Mouse (Mus musculus) liver, embryonic 16.5 days (tissue): ENCODE results near the gene Trhde. TPM values are rescaled to one million over a fixed set of nuclear protein-coding genes. Genes with fewer than 3 reads are reported as not detected.
A peak's percentile ranks its signal among the peaks of the same experiment; 100 is the strongest.

Source experiments
- ATAC-seq: fragments of 200-750 bp; cut with Nextera tagmentation; 2 replicates; pipeline ENCODE4 v1.8.0; 2017; ENCODE audit warnings: low read depth, mild to moderate bottlenecking, moderate number of reproducible peaks, moderate library complexity
- H3K27ac ChIP-seq: fragments of 300-500 bp; sonication (generic); 2 replicates; pipeline ENCODE4 v1.5.1; 2014; ENCODE audit warnings: mild to moderate bottlenecking, low read length
- H3K27me3 ChIP-seq: fragments of 300-500 bp; sonication (generic); 2 replicates; pipeline ENCODE4 v1.6.1; 2014; ENCODE audit warnings: low read depth, low read length, mixed read lengths; ENCODE audit not compliant: control insufficient read depth, insufficient read depth
- H3K36me3 ChIP-seq: fragments of 300-500 bp; sonication (generic); 2 replicates; pipeline ENCODE4 v1.6.1; 2014; ENCODE audit warnings: mild to moderate bottlenecking; ENCODE audit not compliant: control insufficient read depth, insufficient read depth
- H3K4me1 ChIP-seq: fragments of 300-500 bp; sonication (generic); 2 replicates; pipeline ENCODE4 v1.6.1; 2014; ENCODE audit warnings: low read depth, low read length, mixed read lengths; ENCODE audit not compliant: control insufficient read depth
- H3K4me2 ChIP-seq: fragments of 300-500 bp; sonication (generic); 2 replicates; pipeline ENCODE4 v1.6.1; 2014; ENCODE audit warnings: low read depth, low read length, mixed read lengths
- H3K4me3 ChIP-seq: fragments of 300-500 bp; sonication (generic); 2 replicates; pipeline ENCODE4 v1.5.1; 2014; ENCODE audit warnings: low read depth, mild to moderate bottlenecking, low read length
- H3K9ac ChIP-seq: fragments of 300-500 bp; sonication (generic); 2 replicates; pipeline ENCODE4 v1.6.1; 2014; ENCODE audit warnings: low read depth, low read length
- H3K9me3 ChIP-seq: fragments of 300-500 bp; sonication (generic); replicated peaks from 2 replicates; pipeline ENCODE4 v1.6.1; 2016; ENCODE audit warnings: low read length; ENCODE audit not compliant: control insufficient read depth
- WGBS: fragments of 180-500 bp; shearing (Covaris S2); extraction: QIAGEN DNeasy Blood & Tissue Kit; methylation state at CpG from one replicate; pipeline ENCODE4 v1.1.7; 2014; ENCODE audit not compliant: insufficient replicate concordance; 5-methylcytosine and 5-hydroxymethylcytosine counted together
- polyA plus RNA-seq: library from polyadenylated mRNA; unstranded; fragments of >200 nt; fragmentation: Nextera tagmentation; extraction: Ambion mirVana; gene quantifications from 2 replicates; pipeline ENCODE4 v1.2.1, GENCODE M21; 2015

The Trhde gene
- 0.01 TPM in 1 of 2 replicates, not detected in the other for polyA plus RNA-seq

- WGBS: 4% methylated on average over 30 of the region's 30 CpGs
- Histone ChIP-seq H3K4me1 (no peaks in the 10 kb centered on the region), H3K9ac (no peak within 1 kb of the TSS), H3K4me2 (peak within 1 kb of the TSS; percentile 30; the same call in 1 of the 2 replicates), H3K27me3 (peaks cover 30% of the 10 kb centered on the region), H3K27ac (no peak within 1 kb of the TSS), H3K9me3 (no peaks in the 10 kb centered on the region), H3K4me3 (peak within 1 kb of the TSS; percentile 26), H3K36me3 (no peaks in the 10 kb centered on the region)
- no peak for ATAC-seq
Observed at GRCm38 (mm10) chr10:114802161-114802651, at the start of gene Trhde. Gene Trhde, minus strand, starts transcription at chr10:114802307.

- Histone ChIP-seq H3K4me3 (no peak overlapping the region), H3K9ac (no peak overlapping the region), H3K27ac (no peak overlapping the region), H3K9me3 (no peaks in the 10 kb centered on the region), H3K4me1 (no peaks in the 10 kb centered on the region), H3K27me3 (no peaks in the 10 kb centered on the region), H3K36me3 (no peaks in the 10 kb centered on the region), H3K4me2 (no peak overlapping the region)
- 69% methylated on average over 12 of the region's 12 CpGs for WGBS
- ATAC-seq: no peak
Observed at GRCm38 (mm10) chr10:114841966-114842365, 39.9 kb upstream of the Trhde start.

GRCm38 (mm10) chr10:114841440-114841839 lies 39.3 kb upstream of the Trhde start:
- H3K27ac ChIP-seq: no peak overlapping the region
- no peak for ATAC-seq

GRCm38 (mm10) chr10:114831313-114831712 lies 29.2 kb upstream of the Trhde start:
- no peak for ATAC-seq
- no peak overlapping the region for H3K4me2 ChIP-seq
- H3K9ac ChIP-seq: no peak overlapping the region
- H3K9me3 ChIP-seq: no peaks in the 10 kb centered on the region
- H3K4me3 ChIP-seq: no peak overlapping the region
- H3K36me3 ChIP-seq: no peaks in the 10 kb centered on the region
- H3K27me3 ChIP-seq: no peaks in the 10 kb centered on the region
- 41% methylated on average over 7 of the region's 7 CpGs for WGBS
- no peaks in the 10 kb centered on the region for H3K4me1 ChIP-seq
- H3K27ac ChIP-seq: no peak overlapping the region

More at GRCm38 (mm10) chr10:114841440-114841839, 39.3 kb upstream of the Trhde start:
- no peaks in the 10 kb centered on the region for H3K4me1 ChIP-seq
- no peak overlapping the region for H3K4me3 ChIP-seq
- no peaks in the 10 kb centered on the region for H3K36me3 ChIP-seq
- H3K4me2 ChIP-seq: no peak overlapping the region
- WGBS: 19% methylated on average over 5 of the region's 5 CpGs
- H3K9ac ChIP-seq: no peak overlapping the region
- no peaks in the 10 kb centered on the region for H3K27me3 ChIP-seq
- no peaks in the 10 kb centered on the region for H3K9me3 ChIP-seq

- Histone ChIP-seq H3K4me2 (no peak overlapping the region), H3K4me1 (no peaks in the 10 kb centered on the region), H3K27ac (no peak overlapping the region), H3K9ac (no peak overlapping the region), H3K27me3 (no peaks in the 10 kb centered on the region), H3K4me3 (no peak overlapping the region), H3K9me3 (no peaks in the 10 kb centered on the region), H3K36me3 (no peaks in the 10 kb centered on the region)
- ATAC-seq: no peak
- WGBS: 28% methylated on average over 3 of the region's 3 CpGs
Observed at GRCm38 (mm10) chr10:114808799-114809198, 6.7 kb upstream of the Trhde start.

GRCm38 (mm10) chr10:114805884-114806283 lies 3.8 kb upstream of the Trhde start:
- no peak overlapping the region for H3K27ac ChIP-seq
- WGBS: 35% methylated on average over 3 of the region's 3 CpGs
- no peak for ATAC-seq
- peaks cover 21% of the 10 kb centered on the region for H3K27me3 ChIP-seq
- no peaks in the 10 kb centered on the region for H3K4me1 ChIP-seq
- no peak overlapping the region for H3K9ac ChIP-seq
- H3K4me2 ChIP-seq: no peak overlapping the region
- H3K4me3 ChIP-seq: no peak overlapping the region
- no peaks in the 10 kb centered on the region for H3K36me3 ChIP-seq
- no peaks in the 10 kb centered on the region for H3K9me3 ChIP-seq

- peaks cover 30% of the 10 kb centered on the region for H3K27me3 ChIP-seq
- no peaks in the 10 kb centered on the region for H3K9me3 ChIP-seq
- peak overlapping the region; percentile 26 for H3K4me3 ChIP-seq
- H3K9ac ChIP-seq: no peak overlapping the region
- H3K27ac ChIP-seq: no peak overlapping the region
- H3K4me2 ChIP-seq: peak overlapping the region; percentile 30; the same call in 1 of the 2 replicates
- no peaks in the 10 kb centered on the region for H3K4me1 ChIP-seq
- ATAC-seq: no peak
- WGBS: 2% methylated on average over 62 of the region's 66 CpGs
- H3K36me3 ChIP-seq: no peaks in the 10 kb centered on the region
Observed at GRCm38 (mm10) chr10:114801457-114802160, 498 bp downstream of the Trhde start.

GRCm38 (mm10) chr10:114800331-114801304 lies 1.5 kb downstream of the Trhde start:
- no peak overlapping the region for H3K4me3 ChIP-seq
- H3K4me2 ChIP-seq: peak overlapping the region; percentile 30; the same call in 1 of the 2 replicates
- H3K9ac ChIP-seq: no peak overlapping the region
- no peaks in the 10 kb centered on the region for H3K36me3 ChIP-seq
- H3K27ac ChIP-seq: no peak overlapping the region
- no peaks in the 10 kb centered on the region for H3K4me1 ChIP-seq
- no peak for ATAC-seq
- no peaks in the 10 kb centered on the region for H3K9me3 ChIP-seq
- peaks cover 30% of the 10 kb centered on the region for H3K27me3 ChIP-seq
- 10% methylated on average over 71 of the region's 75 CpGs for WGBS
